Mouse (Mus musculus) erythroblast, embryonic 14.5 days (primary cell): ENCODE measurements around the gene Gnrhr. TPM values are rescaled to one million over a fixed set of nuclear protein-coding genes. Genes with fewer than 3 reads are reported as not detected.

ENCODE experiments used
- H3K27me3 ChIP-seq: 2 replicates; pipeline ENCODE4 v1.6.1; 2012; ENCODE audit warnings: inconsistent platforms; ENCODE audit not compliant: control insufficient read depth
- H3K36me3 ChIP-seq: 2 replicates; pipeline ENCODE4 v1.6.1; 2012; ENCODE audit warnings: mild to moderate bottlenecking, inconsistent platforms; ENCODE audit not compliant: control insufficient read depth
- H3K4me1 ChIP-seq: 2 replicates; pipeline ENCODE4 v1.6.1; 2012; ENCODE audit warnings: inconsistent platforms; ENCODE audit not compliant: control insufficient read depth
- H3K4me3 ChIP-seq: replicated peaks from 2 replicates; pipeline ENCODE3; 2012; ENCODE audit warnings: moderate library complexity, mild to moderate bottlenecking, inconsistent platforms
- H3K9me3 ChIP-seq: 2 replicates; pipeline ENCODE4 v1.6.1; 2012; ENCODE audit warnings: low read length, inconsistent platforms, mixed read lengths; ENCODE audit not compliant: control insufficient read depth
- GATA1 ChIP-seq: IDR thresholded peaks from 2 replicates; pipeline ENCODE4 v1.6.1; 2012; ENCODE audit warnings: low read length, inconsistent platforms, mixed read lengths
- TAL1 ChIP-seq: IDR thresholded peaks from 3 replicates; pipeline ENCODE4 v1.6.1; 2012; ENCODE audit warnings: low read length, inconsistent platforms, mixed read lengths
- polyA plus RNA-seq: library from polyadenylated mRNA; stranded (reverse); fragments of >175 nt; gene quantifications from 2 replicates; pipeline ENCODE4 v1.2.3, GENCODE M21; 2012

The Gnrhr gene
- polyA plus RNA-seq, 1 experiment = not detected

- Histone ChIP-seq H3K4me1 (peaks cover 27% of the 10 kb centered on the region), H3K27me3 (peaks cover 8% of the 10 kb centered on the region; the same call in 1 of the 2 replicates), H3K9me3 (no peaks in the 10 kb centered on the region), H3K36me3 (peaks cover 13% of the 10 kb centered on the region), H3K4me3 (peak within 1 kb of the TSS; percentile 93)
- TF ChIP-seq GATA1 = no peak
- TF ChIP-seq TAL1 = no peak
These were observed 25.1 kb downstream of the Gnrhr start, which contains the start of gene Uba6 for GRCm38 (mm10) chr5:86172449-86173161. Uba6 (minus strand) TSS chr5:86172803.

DNA sequence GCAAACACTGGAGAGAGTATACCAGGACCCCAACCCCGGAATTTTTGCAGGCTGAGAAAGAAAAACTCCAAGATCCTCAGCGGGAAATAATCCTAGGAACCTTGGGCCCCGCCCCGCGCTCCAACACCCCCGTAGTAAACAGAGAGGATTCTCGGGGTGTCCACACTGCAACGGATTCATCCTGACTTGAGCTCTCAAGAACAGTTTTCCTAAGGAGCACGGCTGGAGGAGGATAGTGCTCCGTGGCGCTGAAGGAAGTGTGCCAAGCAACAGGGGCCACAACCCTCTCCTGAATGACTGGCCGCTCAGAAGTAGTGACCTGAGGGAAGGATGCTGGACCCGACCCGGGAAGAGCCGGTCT, 25.6 kb downstream of the Gnrhr start:
- H3K27me3 ChIP-seq = peaks cover 8% of the 10 kb centered on the region; the same call in 1 of the 2 replicates
- H3K9me3 ChIP-seq = no peaks in the 10 kb centered on the region
- peaks cover 27% of the 10 kb centered on the region for H3K4me1 ChIP-seq
- TF ChIP-seq TAL1 = no peak
- TF ChIP-seq GATA1 = no peak
- H3K4me3 ChIP-seq = peak overlapping the region; percentile 93
- peaks cover 15% of the 10 kb centered on the region for H3K36me3 ChIP-seq

Other genes starting within 250 kb of the Gnrhr start
- 0.46 and 0.48 TPM in 2 replicates for gene Cenpc1, start 132.3 kb downstream of the Gnrhr start, polyA plus RNA-seq
- gene Stap1, start 126.2 kb downstream of the Gnrhr start, polyA plus RNA-seq = 0.08 TPM in 1 of 2 replicates, not detected in the other
- gene Uba6, start 25.1 kb downstream of the Gnrhr start, polyA plus RNA-seq = under 0.01 and 0.01 TPM in 2 replicates
- not detected in 2 replicates for gene Tmprss11c, start 91.4 kb upstream of the Gnrhr start, polyA plus RNA-seq
- not detected in 2 replicates for gene Tmprss11d, start 175.5 kb upstream of the Gnrhr start, polyA plus RNA-seq